Mouse (Mus musculus) cerebellum, adult 2 months (tissue): Measurements from ENCODE around the gene Cpne6. TPM values are rescaled to one million over a fixed set of nuclear protein-coding genes. Genes with fewer than 3 reads are reported as not detected.

Source experiments
- DNase-seq, 2 experiments: peaks; one replicate each; pipeline ENCODE4 v3.0.0; 2021
- H3K27ac ChIP-seq: fragments of 200-500 bp; 2 replicates; pipeline ENCODE4 v1.5.1; 2012; ENCODE audit warnings: low read length, control low read depth, inconsistent platforms; ENCODE audit not compliant: insufficient read depth
- H3K27me3 ChIP-seq: fragments of 200-500 bp; 2 replicates; pipeline ENCODE4 v1.6.1; 2012; ENCODE audit warnings: inconsistent platforms, mild to moderate bottlenecking, low read length, moderate library complexity; ENCODE audit not compliant: control insufficient read depth, insufficient read depth
- H3K4me1 ChIP-seq: fragments of 200-500 bp; 2 replicates; pipeline ENCODE4 v1.6.1; 2011; ENCODE audit warnings: low read length; ENCODE audit not compliant: control insufficient read depth, insufficient read depth
- H3K4me3 ChIP-seq: fragments of 200-500 bp; replicated peaks from 2 replicates; pipeline ENCODE3; 2011; ENCODE audit warnings: mild to moderate bottlenecking, low read depth, low read length, control low read depth; ENCODE audit not compliant: insufficient read depth
- CTCF ChIP-seq: fragments of 200-500 bp; IDR thresholded peaks from 2 replicates; pipeline ENCODE4 v1.5.1; 2011; ENCODE audit warnings: low read depth, mild to moderate bottlenecking, control low read depth, low read length, moderate library complexity, borderline replicate concordance; ENCODE audit not compliant: insufficient read depth
- POLR2A ChIP-seq: fragments of 200-500 bp; IDR thresholded peaks from 2 replicates; pipeline ENCODE4 v1.6.1; 2011; ENCODE audit warnings: low read length, control low read depth, borderline replicate concordance; ENCODE audit not compliant: insufficient read depth
- WGBS: fragments of 180-500 bp; shearing (Covaris S2); methylation state at CpG from one replicate; pipeline ENCODE4 v1.1.7; 2018; 5-methylcytosine and 5-hydroxymethylcytosine counted together
- polyA plus RNA-seq: library from polyadenylated mRNA; depleted of rRNA; stranded (reverse); fragments of >200 nt; gene quantifications from 2 replicates; pipeline ENCODE4 v1.2.3, GENCODE M21; 2012

Cpne6 gene
- polyA plus RNA-seq, 1 experiment: 56.8 TPM

GRCm38 (mm10) chr14:55524062-55524461 lies 13.8 kb downstream of the Cpne6 start:
- DNase-seq: no peak
- Histone ChIP-seq H3K4me1 (peaks cover under 1% of the 10 kb centered on the region; the same call in 1 of the 2 replicates), H3K27me3 (no peaks in the 10 kb centered on the region), H3K4me3 (no peak overlapping the region), H3K27ac (no peak overlapping the region)
- WGBS: 49% methylated on average over 4 of the region's 4 CpGs
- TF ChIP-seq CTCF (no peak), POLR2A (no peak)

GRCm38 (mm10) chr14:55524785-55525184 lies 14.5 kb downstream of the Cpne6 start, which contains the start of gene Nrl:
TSS of gene Nrl (minus strand) at chr14:55524981.
- Histone ChIP-seq H3K4me3 (no peak within 1 kb of the TSS), H3K27me3 (no peaks in the 10 kb centered on the region), H3K27ac (no peak within 1 kb of the TSS), H3K4me1 (no peaks in the 10 kb centered on the region; the same call in 1 of the 2 replicates)
- WGBS: 51% methylated on average over 8 of the region's 8 CpGs
- TF ChIP-seq CTCF (no peak), POLR2A (no peak)
- DNase-seq: no peak

- no peak for DNase-seq
- no peaks in the 10 kb centered on the region for H3K27me3 ChIP-seq
- TF ChIP-seq CTCF: no peak
- no peak for TF ChIP-seq POLR2A
- H3K27ac ChIP-seq: no peak overlapping the region
- no peaks in the 10 kb centered on the region for H3K4me1 ChIP-seq
- H3K4me3 ChIP-seq: no peak overlapping the region
- WGBS: 77% methylated on average over 2 of the region's 2 CpGs
Observed at GRCm38 (mm10) chr14:55526674-55527073, 16.4 kb downstream of the Cpne6 start.

GRCm38 (mm10) chr14:55527940-55528339 lies 17.7 kb downstream of the Cpne6 start:
- DNase-seq: no peak
- Histone ChIP-seq H3K27me3 (no peaks in the 10 kb centered on the region), H3K4me3 (no peak overlapping the region), H3K4me1 (no peaks in the 10 kb centered on the region), H3K27ac (no peak overlapping the region)
- WGBS: 7% methylated on average over 3 of the region's 3 CpGs
- TF ChIP-seq CTCF (peak; percentile 38; the same call in 1 of the 2 replicates), POLR2A (no peak)

GRCm38 (mm10) chr14:55536116-55536745 lies 26.0 kb downstream of the Cpne6 start:
- Histone ChIP-seq H3K4me1 (no peaks in the 10 kb centered on the region), H3K4me3 (no peak overlapping the region), H3K27ac (no peak overlapping the region), H3K27me3 (no peaks in the 10 kb centered on the region)
- no peak for DNase-seq
- peak; percentile 69 for TF ChIP-seq CTCF
- TF ChIP-seq POLR2A: no peak
- WGBS: 60% methylated on average over 6 of the region's 6 CpGs

- no peaks in the 10 kb centered on the region for H3K27me3 ChIP-seq
- under 1% methylated on average over 32 of the region's 32 CpGs for WGBS
- TF ChIP-seq POLR2A (peak; percentile 68), CTCF (no peak)
- peak within 1 kb of the TSS; percentile 93 for H3K27ac ChIP-seq
- H3K4me3 ChIP-seq: peak within 1 kb of the TSS; percentile 79
- H3K4me1 ChIP-seq: peaks cover 21% of the 10 kb centered on the region
- peak; percentile 89 to 91 for DNase-seq
Observed at GRCm38 (mm10) chr14:55540067-55540786, 30.0 kb downstream of the Cpne6 start, which contains the start of gene Pck2. TSS of gene Pck2 (plus strand) at chr14:55540266.

- TF ChIP-seq CTCF (no peak), POLR2A (no peak)
- Histone ChIP-seq H3K27me3 (no peaks in the 10 kb centered on the region), H3K4me3 (peak overlapping the region; percentile 79), H3K27ac (peak overlapping the region; percentile 93), H3K4me1 (peaks cover 21% of the 10 kb centered on the region)
- peak; percentile 80 to 85 for DNase-seq
- WGBS: 2% methylated on average over 10 of the region's 10 CpGs
Observed at GRCm38 (mm10) chr14:55540787-55541321, 30.6 kb downstream of the Cpne6 start.
